8 mouse cellular contexts compared by ENCODE assay signal in genomic region chr5:65335298-65336074, GRCm38 (mm10). TPM values are rescaled to one million over a fixed set of nuclear protein-coding genes. Genes with fewer than 3 reads are reported as not detected.
DNase-seq lines count a peak whose midpoint lies in the region; ATAC-seq lines count a peak whose summit lies in the region.

Gene Rfc1 (minus strand): TSS chr5:65335670.

- no peaks in the 10 kb centered on the region for H3K9me3 ChIP-seq in hindbrain, embryonic 12.5 days (replicated peaks)

- no peaks in the 10 kb centered on the region for H3K36me3 ChIP-seq in hindbrain, embryonic 12.5 days

- peak; percentile 95 for DNase-seq in NIH3T3 (ENCODE audit: low read depth)
- peak; percentile 91 to 93 for DNase-seq in cerebellum, postnatal 10 days
- peak; percentile 88 to 90 for DNase-seq in frontal cortex, postnatal 10 days (ENCODE audit: low spot score in 2 of 2)
- peak; percentile 88 to 89 for DNase-seq in layer of hippocampus, postnatal 14 days (ENCODE audit: low spot score in 2 of 2)
- DNase-seq in lung, postnatal 14 days: peak; percentile 83
- peak; percentile 74 for DNase-seq in retina, adult 2 months (ENCODE audit: low read depth, low spot score)
- DNase-seq in thymus, postnatal 36 days: peak; percentile 83 to 89

- ATAC-seq in hindbrain, embryonic 12.5 days (ENCODE audit: low FRiP score): peak; percentile 97

- peaks cover 7% of the 10 kb centered on the region for H3K4me1 ChIP-seq in hindbrain, embryonic 12.5 days

- H3K27me3 ChIP-seq in hindbrain, embryonic 12.5 days: no peaks in the 10 kb centered on the region

- peak within 1 kb of the TSS; percentile 86 for H3K9ac ChIP-seq in hindbrain, embryonic 12.5 days

- H3K4me2 ChIP-seq in hindbrain, embryonic 12.5 days (replicated peaks): peak within 1 kb of the TSS; percentile 83

- peak within 1 kb of the TSS; percentile 74; the same call in 1 of the 2 replicates for H3K27ac ChIP-seq in hindbrain, embryonic 12.5 days

- H3K4me3 ChIP-seq in hindbrain, embryonic 12.5 days: peak within 1 kb of the TSS; percentile 92

- WGBS in hindbrain, embryonic 12.5 days: under 1% methylated on average over 65 of the region's 65 CpGs

RNA-seq across cellular contexts. Expression of gene Rfc1, which starts in this region (rescaled TPM):
- polyA plus RNA-seq in hindbrain, embryonic 12.5 days (2016; fragmentation: Nextera tagmentation; extraction: Ambion mirVana): 68.5 and 82.2 TPM in 2 replicates
- 10 to 100 TPM; 25.1 to 28.7 TPM for total RNA-seq in layer of hippocampus, postnatal 14 days (2021)

Comparison
In these comparisons a context has a peak if more than half of its experiments do, and no peak if none do; other contexts are left out.
1. Peak in every context shown above with its lines: DNase-seq, ATAC-seq, H3K4me3 ChIP-seq and H3K27ac ChIP-seq.